Mouse (Mus musculus) liver, embryonic 13.5 days (tissue): ENCODE results near the gene Pgpep1. TPM values are rescaled to one million over a fixed set of nuclear protein-coding genes. Genes with fewer than 3 reads are reported as not detected.

Experiments used
- ATAC-seq: fragments of 200-750 bp; cut with Nextera tagmentation; 2 replicates; pipeline ENCODE4 v1.8.0; 2017; ENCODE audit warnings: low read depth, mild to moderate bottlenecking, moderate number of reproducible peaks, moderate library complexity
- DNase-seq: peaks from one replicate; pipeline ENCODE4 v3.0.0; 2022
- H3K27ac ChIP-seq: fragments of 300-500 bp; sonication (generic); 2 replicates; pipeline ENCODE4 v1.5.1; 2015; ENCODE audit warnings: moderate library complexity, mild to moderate bottlenecking, inconsistent platforms
- H3K27me3 ChIP-seq: fragments of 300-500 bp; sonication (generic); 2 replicates; pipeline ENCODE4 v1.6.1; 2015; ENCODE audit warnings: mild to moderate bottlenecking, inconsistent platforms
- H3K36me3 ChIP-seq: fragments of 300-500 bp; sonication (generic); 2 replicates; pipeline ENCODE4 v1.6.1; 2015; ENCODE audit warnings: mild to moderate bottlenecking, inconsistent platforms
- H3K4me1 ChIP-seq: fragments of 300-500 bp; sonication (generic); replicated peaks from 2 replicates; pipeline ENCODE4 v1.6.1; 2015; ENCODE audit warnings: inconsistent platforms
- H3K4me2 ChIP-seq: fragments of 300-500 bp; sonication (generic); 2 replicates; pipeline ENCODE4 v1.6.1; 2015; ENCODE audit warnings: inconsistent platforms, mild to moderate bottlenecking, moderate library complexity
- H3K4me3 ChIP-seq: fragments of 300-500 bp; sonication (generic); replicated peaks from 2 replicates; pipeline ENCODE4 v1.5.1; 2015; ENCODE audit warnings: mild to moderate bottlenecking, inconsistent platforms
- H3K9ac ChIP-seq: fragments of 300-500 bp; sonication (generic); 2 replicates; pipeline ENCODE4 v1.6.1; 2015; ENCODE audit warnings: mild to moderate bottlenecking, inconsistent platforms
- H3K9me3 ChIP-seq: fragments of 300-500 bp; sonication (generic); replicated peaks from 2 replicates; pipeline ENCODE4 v1.6.1; 2016; ENCODE audit warnings: inconsistent platforms
- WGBS: fragments of 180-500 bp; shearing (Covaris S2); methylation state at CpG from one replicate; pipeline ENCODE4 v1.1.7; 2015; ENCODE audit not compliant: insufficient replicate concordance; 5-methylcytosine and 5-hydroxymethylcytosine counted together
- polyA plus RNA-seq: library from polyadenylated mRNA; unstranded; fragments of >200 nt; fragmentation: Nextera tagmentation; extraction: Ambion mirVana; gene quantifications from 2 replicates; pipeline ENCODE4 v1.2.1, GENCODE M21; 2015

Gene Pgpep1
- polyA plus RNA-seq, 1 experiment from 2014 or later, result 17.9 TPM

GRCm38 (mm10) chr8:70596775-70597416 lies 63.3 kb downstream of the Pgpep1 start:
- 81% methylated on average over 17 of the region's 17 CpGs for WGBS
- Histone ChIP-seq H3K4me2 (no peak overlapping the region), H3K4me3 (no peak overlapping the region), H3K9ac (no peak overlapping the region), H3K9me3 (no peaks in the 10 kb centered on the region), H3K36me3 (peaks cover 55% of the 10 kb centered on the region), H3K27me3 (no peaks in the 10 kb centered on the region), H3K4me1 (peaks cover 96% of the 10 kb centered on the region), H3K27ac (no peak overlapping the region)
- DNase-seq (no peak), ATAC-seq (no peak)

Other genes with a start within 250 kb of the Pgpep1 start
- 3.9 and 4.9 TPM in 2 replicates for gene Crtc1, start 220.8 kb downstream of the Pgpep1 start, polyA plus RNA-seq
- 6.7 and 7.0 TPM in 2 replicates for gene Klhl26, start 183.4 kb downstream of the Pgpep1 start, polyA plus RNA-seq
- 0.14 and 0.33 TPM in 2 replicates for gene Tmem59l, start 173.0 kb downstream of the Pgpep1 start, polyA plus RNA-seq
- 3.2 and 3.6 TPM in 2 replicates for gene Crlf1, start 167.2 kb downstream of the Pgpep1 start, polyA plus RNA-seq
- gene Rex1bd, start 153.6 kb downstream of the Pgpep1 start, polyA plus RNA-seq, result 81.2 and 82.3 TPM in 2 replicates
- 736 and 758 TPM in 2 replicates for gene Uba52, start 149.6 kb downstream of the Pgpep1 start, polyA plus RNA-seq
- gene Fkbp8, start 132.7 kb downstream of the Pgpep1 start, polyA plus RNA-seq, result 177 and 182 TPM in 2 replicates
- 36.2 TPM in 2 replicates for gene Kxd1, start 132.4 kb downstream of the Pgpep1 start, polyA plus RNA-seq
- 9.7 and 10.5 TPM in 2 replicates for gene Ell, start 120.9 kb downstream of the Pgpep1 start, polyA plus RNA-seq
- gene Isyna1, start 66.0 kb downstream of the Pgpep1 start, polyA plus RNA-seq, result 82.8 and 84.9 TPM in 2 replicates
- gene Ssbp4, start 51.5 kb downstream of the Pgpep1 start, polyA plus RNA-seq, result 54.2 and 62.4 TPM in 2 replicates
- 5.4 and 5.6 TPM in 2 replicates for gene Lrrc25, start 44.2 kb downstream of the Pgpep1 start, polyA plus RNA-seq
- 3.9 and 4.1 TPM in 2 replicates for gene Gdf15, start 27.9 kb downstream of the Pgpep1 start, polyA plus RNA-seq
- gene Lsm4, start 12.9 kb upstream of the Pgpep1 start, polyA plus RNA-seq, result 185 and 200 TPM in 2 replicates
- 17.9 and 22.0 TPM in 2 replicates for gene Jund, start 38.6 kb upstream of the Pgpep1 start, polyA plus RNA-seq
- not detected in 2 replicates for gene Iqcn, start 43.1 kb upstream of the Pgpep1 start, polyA plus RNA-seq
- 0.14 TPM in 1 of 2 replicates, not detected in the other for gene Gm3336, start 58.2 kb upstream of the Pgpep1 start, polyA plus RNA-seq
- 0.40 and 0.43 TPM in 2 replicates for gene Pde4c, start 63.3 kb upstream of the Pgpep1 start, polyA plus RNA-seq
- 2.7 and 3.9 TPM in 2 replicates for gene Rab3a, start 94.3 kb upstream of the Pgpep1 start, polyA plus RNA-seq
- 45.6 and 50.4 TPM in 2 replicates for gene Mpv17l2, start 100.6 kb upstream of the Pgpep1 start, polyA plus RNA-seq
- gene Pik3r2, start 116.3 kb upstream of the Pgpep1 start, polyA plus RNA-seq, result 18.0 and 18.2 TPM in 2 replicates
- gene Mast3, start 144.7 kb upstream of the Pgpep1 start, polyA plus RNA-seq, result 4.9 and 6.2 TPM in 2 replicates
- 0.20 and 0.21 TPM in 2 replicates for gene Il12rb1, start 148.1 kb upstream of the Pgpep1 start, polyA plus RNA-seq
- gene Arrdc2, start 179.3 kb upstream of the Pgpep1 start, polyA plus RNA-seq, result 11.7 and 12.6 TPM in 2 replicates
- gene Kcnn1, start 202.9 kb upstream of the Pgpep1 start, polyA plus RNA-seq, result 0.29 and 0.44 TPM in 2 replicates
- 70.9 and 76.5 TPM in 2 replicates for gene Ccdc124, start 213.5 kb upstream of the Pgpep1 start, polyA plus RNA-seq
- gene Slc5a5, start 232.4 kb upstream of the Pgpep1 start, polyA plus RNA-seq, result 0.03 TPM in 2 replicates
- 2,606 and 3,100 TPM in 2 replicates for gene Rpl18a, start 237.0 kb upstream of the Pgpep1 start, polyA plus RNA-seq
- gene Map1s, start 245.5 kb upstream of the Pgpep1 start, polyA plus RNA-seq, result 17.7 and 19.0 TPM in 2 replicates